Mouse (Mus musculus) lung, postnatal 14 days (tissue): Measurements from ENCODE around the gene Erich6.
"Not testable (repeated sequence)": the region's sequence is repeated elsewhere in the genome, so short reads cannot be mapped to it uniquely, and the experiment has no call there.

ENCODE experiments used
- DNase-seq: peaks from one replicate; pipeline ENCODE4 v3.0.0; 2021

Erich6 gene

GRCm38 (mm10) chr3:58631693-58632092 lies 5.3 kb downstream of the Erich6 start:
- no peak for DNase-seq

- no peak for DNase-seq
Observed at GRCm38 (mm10) chr3:58624981-58625380, 12.0 kb downstream of the Erich6 start.

- DNase-seq = no peak
Observed at GRCm38 (mm10) chr3:58622665-58623394, 14.2 kb downstream of the Erich6 start.

- no peak for DNase-seq
Observed at GRCm38 (mm10) chr3:58621066-58621465, 15.9 kb downstream of the Erich6 start.

GRCm38 (mm10) chr3:58609985-58610384 lies 27.0 kb downstream of the Erich6 start:
- DNase-seq = no peak

- DNase-seq = no peak
Observed at GRCm38 (mm10) chr3:58608506-58608905, 28.5 kb downstream of the Erich6 start.

GRCm38 (mm10) chr3:58593623-58594022 lies 43.4 kb downstream of the Erich6 start:
- DNase-seq = no peak

GRCm38 (mm10) chr3:58592666-58593065 lies 44.3 kb downstream of the Erich6 start:
- DNase-seq = not testable (repeated sequence)

- DNase-seq = not testable (repeated sequence)
Observed at GRCm38 (mm10) chr3:58590544-58590943, 46.5 kb downstream of the Erich6 start.

GRCm38 (mm10) chr3:58582788-58583426 lies 54.1 kb downstream of the Erich6 start:
- no peak for DNase-seq

GRCm38 (mm10) chr3:58582297-58582696 lies 54.7 kb downstream of the Erich6 start:
- DNase-seq = no peak

GRCm38 (mm10) chr3:58581530-58581929 lies 55.5 kb downstream of the Erich6 start:
- DNase-seq = no peak

GRCm38 (mm10) chr3:58577506-58578050 lies 59.4 kb downstream of the Erich6 start:
- DNase-seq = no peak

GRCm38 (mm10) chr3:58577067-58577503 lies 59.9 kb downstream of the Erich6 start:
- DNase-seq = peak; percentile 55

- DNase-seq = peak; percentile 96
Observed at GRCm38 (mm10) chr3:58576137-58577066, 60.6 kb downstream of the Erich6 start, which contains the start of gene Selenot. Gene Selenot (plus strand): TSS chr3:58576636.

GRCm38 (mm10) chr3:58570821-58571220 lies 66.2 kb downstream of the Erich6 start:
- DNase-seq = no peak
